Mouse (Mus musculus) common myeloid progenitor, adult 5-6 weeks (primary cell): ENCODE measurements at regions not wholly inside any gene's neighbourhood (a gene's known extent, or its start where the extent isn't known, plus 50 kb on each side); places are given as distances from the start of the nearest gene placed in this dataset.

ENCODE experiments used
- ATAC-seq: replicated peaks from 2 replicates; pipeline ENCODE4 v1.8.0; 2016; ENCODE audit warnings: low read depth, mild to moderate bottlenecking, moderate TSS enrichment, inconsistent platforms; ENCODE audit not compliant: poor library complexity, severe bottlenecking

DNA sequence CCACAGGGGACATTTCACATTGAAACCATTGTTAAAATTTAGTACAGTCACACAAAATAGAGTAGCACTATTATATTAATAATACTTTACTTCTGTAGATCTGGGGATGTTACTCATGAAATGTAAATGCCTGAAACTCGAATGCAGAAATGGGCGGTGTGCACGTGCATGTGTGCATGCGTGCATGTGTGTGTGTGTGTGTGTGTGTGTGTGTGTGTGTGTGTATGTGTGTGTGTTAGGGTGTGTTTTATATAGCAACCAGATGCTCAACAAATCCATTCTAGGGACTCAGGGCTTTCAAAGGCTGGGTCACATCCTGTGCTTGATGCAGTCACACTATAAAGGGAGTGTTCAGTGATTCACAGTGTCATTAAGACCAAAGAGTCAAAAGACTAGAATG is 301.7 kb downstream of the Med10 start:
- ATAC-seq = no peak

DNA sequence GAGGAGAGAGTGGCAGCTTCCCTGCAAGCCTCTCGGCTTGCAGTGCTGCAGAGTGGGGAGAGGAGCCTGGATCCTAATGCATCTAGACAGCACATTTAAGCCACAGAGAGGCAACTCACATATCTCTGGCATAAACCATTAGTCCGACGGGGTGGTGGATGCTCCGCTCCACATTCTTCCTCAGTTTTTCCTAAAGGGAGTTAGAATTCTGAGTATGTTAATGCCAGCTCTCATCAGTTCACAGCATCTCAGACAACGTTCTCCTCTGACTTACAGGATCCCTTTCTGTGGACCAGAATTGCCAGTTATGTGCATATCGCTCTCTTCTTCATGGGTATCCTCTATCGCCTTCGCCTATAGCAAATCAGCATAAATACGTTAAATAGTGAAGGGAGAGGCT is 313.4 kb downstream of the Med10 start:
- no peak for ATAC-seq

DNA sequence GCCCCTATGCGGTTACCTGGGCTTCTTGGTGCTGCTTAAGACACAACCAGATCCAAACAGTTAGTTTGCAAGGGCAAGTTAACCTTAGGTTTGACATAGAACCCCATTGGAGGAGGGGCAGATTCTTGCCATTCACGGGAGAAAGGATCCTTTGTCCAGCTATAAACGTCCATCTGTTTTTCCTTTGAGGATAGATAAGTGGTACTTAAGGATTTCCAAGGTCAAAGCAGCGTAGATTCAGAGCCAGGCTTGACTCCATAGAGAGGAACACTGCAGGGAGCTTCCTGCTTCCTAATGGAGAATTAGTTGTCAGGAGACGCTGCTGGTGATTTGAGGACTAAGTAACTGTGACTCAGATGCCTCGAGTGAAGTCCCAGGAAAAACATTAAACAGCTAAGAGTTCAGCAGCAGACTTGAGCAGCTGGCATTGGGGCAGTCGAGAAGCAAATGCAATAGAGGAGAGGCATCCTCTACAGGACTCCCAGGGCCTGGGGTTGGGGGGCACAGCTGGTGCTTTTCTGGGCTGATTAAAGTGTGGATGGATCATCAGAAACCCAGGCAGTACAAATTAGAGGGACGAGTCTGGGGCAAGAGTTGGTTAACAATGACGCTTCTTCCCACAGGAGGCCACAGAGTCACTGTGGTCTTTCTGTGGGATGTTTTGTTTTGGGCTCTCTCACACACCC is 322.8 kb downstream of the Med10 start:
- ATAC-seq = no peak

DNA sequence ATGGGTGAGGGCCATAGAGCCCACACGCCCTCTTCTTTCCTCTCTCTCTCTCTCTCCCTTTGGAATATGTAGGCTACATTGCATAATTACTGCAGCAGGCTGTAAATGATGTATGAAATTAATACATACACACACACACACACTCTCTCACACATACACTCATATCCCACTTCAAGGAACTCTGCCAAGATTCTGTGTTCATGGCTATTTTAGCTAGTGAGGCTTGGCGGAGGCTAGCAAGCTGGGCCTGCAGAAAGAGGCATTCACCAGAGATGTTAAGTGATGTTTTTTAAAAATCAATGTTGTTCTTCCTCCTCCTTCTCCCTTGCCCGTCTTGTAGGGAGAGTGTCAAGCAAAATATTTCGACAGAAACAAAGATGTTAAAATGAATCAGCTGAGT is 325.1 kb downstream of the Med10 start:
- ATAC-seq = no peak

DNA sequence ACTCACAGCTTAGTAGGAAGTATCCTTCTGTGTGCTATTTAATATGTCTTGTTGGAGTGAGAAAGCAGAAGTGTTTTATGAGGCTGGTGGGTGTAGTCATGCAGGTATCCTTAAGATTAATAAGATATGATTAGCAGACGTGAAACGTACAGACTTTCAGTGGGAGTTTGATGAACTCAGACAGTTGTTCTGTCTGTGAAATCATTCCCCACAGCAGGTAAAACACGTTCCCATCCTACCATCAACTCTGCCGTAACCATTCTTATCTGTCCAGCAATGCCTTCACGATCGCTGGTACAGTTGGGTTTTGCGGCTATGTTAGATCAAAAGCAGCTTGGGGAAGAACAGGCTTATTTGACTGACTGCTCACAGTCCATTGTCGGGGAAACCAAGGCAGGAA is 332.3 kb downstream of the Med10 start:
- no peak for ATAC-seq

DNA sequence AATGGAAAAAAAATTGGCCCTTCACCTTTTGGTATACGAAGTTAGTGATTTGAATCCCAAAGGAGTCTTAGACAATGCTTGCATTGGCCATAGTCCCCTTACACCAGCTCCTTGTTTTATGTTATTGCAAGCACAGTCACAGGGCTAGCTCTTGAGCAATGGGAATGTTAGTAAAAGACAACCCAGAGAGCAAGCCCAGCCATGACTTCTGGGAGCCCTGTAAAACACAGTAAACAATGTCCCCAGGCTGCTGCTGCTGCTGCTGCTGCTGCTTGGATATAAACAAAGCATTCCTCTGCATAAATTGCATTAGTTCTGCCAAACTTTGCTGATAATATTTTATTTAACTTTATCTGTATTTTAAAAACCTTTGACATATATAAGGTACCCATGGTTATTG is 334.0 kb downstream of the Med10 start:
- ATAC-seq = no peak

DNA sequence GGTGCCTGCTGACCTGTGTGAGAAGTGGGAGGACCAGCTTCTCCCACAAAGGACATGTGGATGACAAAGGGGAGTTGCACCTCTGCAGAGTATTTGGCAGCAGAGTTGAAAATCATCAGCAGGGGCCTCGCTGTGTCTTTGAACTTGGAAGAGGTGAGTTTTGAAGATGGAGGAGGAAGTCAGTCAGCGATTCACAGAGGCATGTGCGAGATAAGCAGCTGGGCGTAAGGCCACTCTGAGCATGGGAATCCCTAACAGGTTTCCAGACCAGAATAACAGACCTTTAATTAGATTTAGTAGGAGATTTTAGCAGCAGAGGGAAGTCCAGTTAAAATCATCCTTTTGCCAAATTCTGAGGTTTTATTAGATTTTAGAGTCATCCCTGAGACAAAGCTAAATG is 342.3 kb downstream of the Med10 start:
- ATAC-seq = no peak

DNA sequence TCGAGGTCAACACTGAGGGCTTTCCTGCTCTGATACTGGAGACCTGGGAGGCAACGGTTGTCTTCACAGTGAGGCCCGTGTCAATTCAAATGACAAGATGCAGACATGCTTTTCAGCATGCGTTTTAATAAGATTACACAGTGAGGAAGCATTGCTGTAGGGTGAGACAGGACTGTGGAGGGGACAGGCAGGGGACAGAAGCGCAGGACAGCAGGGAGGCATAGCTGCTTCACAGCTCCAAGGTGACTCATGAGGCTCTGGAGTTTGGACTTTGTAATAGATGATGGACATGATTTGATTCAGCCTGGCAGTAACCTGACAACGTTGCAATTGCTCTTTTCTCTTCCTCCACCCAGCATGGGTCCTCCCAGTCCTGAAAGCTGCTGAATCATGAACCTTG is 343.3 kb downstream of the Med10 start:
- ATAC-seq = no peak

DNA sequence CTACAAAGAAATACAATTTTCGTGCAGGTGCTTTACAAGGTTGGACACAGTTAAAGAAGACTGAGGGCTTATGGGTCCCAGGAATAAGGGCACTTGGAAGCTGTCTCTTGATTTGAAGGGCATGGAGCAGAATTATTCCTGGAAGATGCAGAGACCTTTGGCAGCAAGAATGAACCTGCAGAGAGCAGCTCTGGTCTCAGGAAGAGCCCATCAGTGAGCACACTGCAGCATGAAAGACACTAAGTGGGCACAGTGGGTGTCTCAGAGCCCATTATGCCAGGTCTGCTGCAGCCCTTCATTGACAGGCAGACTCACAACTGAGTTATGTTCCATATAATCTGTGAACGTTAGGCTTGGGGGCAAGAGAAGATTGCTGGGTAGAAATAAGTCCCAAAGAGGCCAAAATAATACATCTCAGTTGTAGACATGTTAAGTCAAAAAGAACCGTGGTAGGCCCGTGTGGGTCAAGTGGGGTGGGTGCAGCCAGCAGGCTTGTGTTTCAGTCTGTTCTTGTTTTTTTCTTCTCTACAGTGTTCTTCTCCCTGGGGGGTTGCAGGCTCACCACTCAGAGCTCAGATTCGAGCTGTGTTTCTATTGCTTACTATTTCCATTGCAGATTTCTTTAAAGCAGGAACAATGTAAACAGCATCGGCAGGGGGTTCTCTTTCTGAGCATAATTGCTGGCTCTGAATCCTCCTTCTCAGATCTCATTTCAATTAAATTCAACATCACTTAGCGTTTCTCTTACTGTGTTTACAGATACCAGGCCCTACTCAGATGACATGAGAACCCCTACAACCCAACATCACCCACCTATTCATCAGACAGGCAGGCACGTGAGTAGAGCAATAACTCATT is 347.1 kb downstream of the Med10 start:
- ATAC-seq = no peak

DNA sequence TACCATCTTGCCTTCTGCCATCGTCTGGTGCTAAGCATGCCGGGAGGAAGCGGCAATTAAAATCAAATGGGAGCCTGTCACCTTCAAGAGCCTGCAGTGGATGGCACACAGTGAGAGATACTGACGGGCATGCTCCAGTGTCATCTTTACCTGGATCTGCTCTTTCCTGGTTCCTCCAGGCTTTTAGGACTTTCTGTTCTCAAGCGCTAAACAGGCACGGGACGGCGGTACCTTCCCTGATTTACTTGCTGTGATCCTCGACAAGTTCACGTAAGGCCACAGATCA is 347.6 kb downstream of the Med10 start:
- no peak for ATAC-seq

DNA sequence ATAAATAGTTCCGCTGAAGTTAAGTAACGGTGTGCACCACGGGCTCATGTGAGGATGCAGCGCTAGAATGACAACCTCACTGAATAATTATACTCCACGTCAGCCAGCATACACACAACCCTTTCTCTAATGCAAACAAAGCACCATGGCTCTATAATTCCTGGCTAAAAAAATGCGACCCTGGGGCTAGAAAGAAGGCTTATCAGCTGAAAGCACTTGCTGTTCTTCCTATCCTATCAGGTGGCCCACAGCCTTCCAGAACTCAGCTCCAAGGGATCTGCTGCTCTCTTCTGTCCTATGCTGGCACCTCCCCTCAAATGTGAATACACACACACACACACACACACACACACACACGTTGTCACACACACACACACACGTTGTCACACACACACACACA is 350.9 kb downstream of the Med10 start:
- ATAC-seq = no peak

DNA sequence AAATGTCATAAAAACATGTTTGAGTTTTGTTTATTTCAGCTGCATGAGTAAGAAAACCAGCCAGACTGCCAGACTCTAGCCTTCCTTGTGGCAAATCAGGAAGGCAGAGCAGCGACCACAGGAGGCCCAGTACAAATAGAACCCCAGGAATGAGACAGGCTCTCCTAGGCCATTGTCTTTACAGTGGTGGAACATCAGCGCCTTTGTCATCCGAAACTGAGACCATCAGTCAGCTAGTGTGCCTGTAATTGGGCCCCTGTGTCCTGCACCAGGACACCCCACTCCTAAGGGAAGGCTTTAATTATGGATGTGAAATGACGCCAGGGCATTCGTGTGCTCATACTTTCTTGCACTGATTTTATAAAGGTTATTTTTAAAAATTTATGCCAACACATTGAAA is 353.4 kb downstream of the Med10 start:
- ATAC-seq = no peak

DNA sequence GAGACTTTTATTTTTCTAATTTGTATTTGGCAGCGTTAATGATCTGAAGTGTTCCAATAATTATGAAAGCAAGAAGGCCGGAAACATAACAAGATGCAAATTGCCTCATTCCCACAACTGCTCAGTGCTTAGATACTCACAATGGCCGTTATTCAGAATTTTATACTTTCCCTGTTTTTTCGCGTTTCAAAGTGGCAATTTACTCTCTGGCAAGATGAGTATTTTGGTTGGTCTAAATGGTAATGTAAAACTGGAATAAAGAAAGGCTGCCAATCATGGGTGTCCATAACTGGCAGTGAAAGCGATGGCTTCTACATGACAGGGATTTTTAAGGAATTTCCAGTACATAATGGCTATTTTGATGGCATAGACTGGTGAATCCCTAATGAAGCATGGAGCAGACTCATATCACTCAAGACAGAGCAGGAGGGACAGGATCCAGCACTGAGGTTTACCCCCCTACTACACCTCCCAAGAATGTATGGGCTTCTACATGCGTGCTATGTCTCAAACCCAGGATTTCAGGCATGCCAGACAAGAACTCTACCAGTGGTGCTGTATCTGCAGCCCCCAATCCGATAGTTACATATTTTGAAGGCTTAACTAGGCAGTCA is 354.9 kb downstream of the Med10 start:
- ATAC-seq = no peak

DNA sequence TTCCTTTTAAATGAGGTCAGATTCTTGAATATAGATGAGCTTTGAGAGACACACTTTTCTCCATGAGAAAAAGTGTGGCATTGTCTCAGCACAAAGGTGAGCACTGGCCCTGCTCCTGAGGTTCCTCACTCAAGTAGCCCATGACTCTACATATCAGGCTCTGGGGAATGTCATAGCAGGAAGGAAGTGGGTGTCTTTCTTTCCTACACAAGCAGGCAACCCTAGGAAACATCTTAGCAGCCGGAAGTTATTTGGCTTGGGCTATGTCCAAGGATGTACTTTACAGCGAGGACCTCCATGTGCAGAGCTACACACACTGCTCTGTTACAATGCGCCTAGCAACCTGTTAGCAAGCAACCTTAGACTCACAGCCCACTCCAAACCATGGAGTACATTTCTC is 356.9 kb downstream of the Med10 start:
- ATAC-seq = no peak

DNA sequence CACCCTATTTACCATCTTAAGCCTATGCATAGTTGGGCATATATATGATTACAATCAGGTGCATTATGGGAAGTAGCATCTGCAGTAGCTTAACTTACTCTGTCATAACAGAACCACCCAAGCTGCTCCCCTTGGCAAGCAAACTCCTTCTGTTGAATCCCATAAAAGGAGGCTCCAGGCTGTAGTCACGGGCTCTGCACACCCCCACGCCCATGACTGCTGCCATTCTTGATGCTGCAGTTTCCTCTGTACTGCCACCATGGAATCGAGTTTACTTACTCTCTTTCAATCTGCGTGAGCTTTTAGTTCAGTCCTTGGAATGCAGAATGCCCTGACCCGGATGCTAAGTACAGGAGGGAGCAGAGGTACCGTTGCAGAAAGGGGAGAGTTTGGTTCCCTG is 357.4 kb downstream of the Med10 start:
- no peak for ATAC-seq

DNA sequence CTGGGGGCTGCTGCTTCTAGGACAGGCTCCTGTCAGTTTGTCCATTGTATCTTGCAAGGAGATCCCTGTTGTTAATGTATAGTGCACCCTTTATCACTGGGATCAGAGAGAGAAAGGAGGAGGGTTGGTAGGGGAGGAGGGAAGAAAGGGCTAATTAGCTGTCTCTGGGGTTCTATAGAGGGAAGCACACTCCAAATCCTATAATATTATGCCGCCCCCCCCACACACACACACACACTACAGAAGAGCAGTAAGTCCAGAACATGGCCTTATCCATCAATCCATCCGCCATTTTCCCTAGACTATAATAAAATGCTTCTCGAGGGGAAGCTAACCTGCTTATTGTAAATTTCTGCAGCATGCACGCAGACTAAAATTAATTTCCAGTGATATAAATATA is 359.9 kb downstream of the Med10 start:
- ATAC-seq = no peak

DNA sequence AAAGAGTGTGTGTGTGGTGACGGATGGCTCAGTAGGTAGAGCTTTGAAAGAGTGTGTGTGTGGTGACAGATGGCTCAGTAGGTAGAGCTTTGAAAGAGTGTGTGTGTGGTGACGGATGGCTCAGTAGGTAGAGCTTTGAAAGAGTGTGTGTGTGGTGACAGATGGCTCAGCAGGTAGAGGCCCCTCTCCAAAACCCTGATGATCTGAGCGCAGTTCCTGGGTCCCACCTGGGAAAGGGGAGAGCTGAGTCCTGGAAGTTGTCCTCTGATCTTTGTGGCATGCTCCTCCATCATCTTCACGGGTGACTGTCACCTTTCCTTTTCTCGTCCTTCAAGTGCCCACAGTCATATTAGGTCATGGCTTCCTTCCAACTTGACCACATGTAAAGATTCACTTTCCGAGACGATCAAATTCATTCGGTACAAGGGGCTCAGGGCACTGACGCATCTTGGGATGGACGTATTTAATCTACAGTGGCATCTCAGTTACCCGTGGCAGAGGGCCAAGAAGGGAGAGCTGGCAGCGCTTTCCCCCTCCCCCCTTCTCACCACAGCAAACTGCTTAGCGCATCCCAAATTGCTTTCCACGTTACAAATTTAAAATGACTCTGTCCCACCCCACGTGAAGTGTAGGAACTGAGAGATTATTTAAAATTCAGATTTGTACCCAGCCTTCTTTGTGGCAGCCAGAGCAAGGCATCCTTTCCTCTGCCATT is 363.5 kb downstream of the Med10 start:
- ATAC-seq = no peak

DNA sequence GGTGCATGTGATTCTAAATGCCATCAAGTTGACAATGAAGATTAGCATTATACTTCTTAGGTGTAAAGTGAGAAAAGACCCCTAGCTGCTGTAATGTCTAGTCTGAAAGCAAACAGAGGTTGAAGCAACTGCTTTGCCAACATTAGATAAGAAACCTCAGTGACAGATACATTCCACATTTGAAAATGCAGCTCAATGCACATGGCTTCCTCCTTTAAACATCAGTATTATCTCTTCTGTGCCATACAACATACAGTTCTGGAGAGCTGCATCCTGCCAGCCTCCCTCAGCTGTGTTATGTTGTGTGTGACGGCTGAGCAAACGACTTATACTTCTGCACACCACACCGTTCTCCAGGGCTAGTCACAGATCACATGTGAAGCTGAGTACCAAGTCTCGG is 365.6 kb downstream of the Med10 start:
- ATAC-seq = no peak

DNA sequence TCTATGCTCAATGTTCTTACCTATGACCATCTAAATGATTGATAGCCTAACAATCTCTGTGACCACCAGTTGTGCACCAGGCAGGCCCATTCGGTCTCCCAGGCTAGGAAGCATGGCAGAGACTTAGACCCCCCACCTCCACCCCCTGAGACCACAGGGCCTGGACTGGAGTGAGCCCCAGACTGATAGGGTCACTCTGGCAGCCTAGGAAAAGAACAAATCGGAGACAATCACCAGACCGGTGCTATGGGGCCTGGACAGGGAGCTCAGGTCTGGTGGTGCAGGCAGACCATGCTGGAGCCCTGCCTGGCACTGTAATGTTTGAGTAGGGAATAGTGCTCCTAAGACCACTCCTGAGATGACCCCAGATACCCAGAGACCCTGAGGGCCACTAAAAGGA is 366.7 kb downstream of the Med10 start:
- ATAC-seq = no peak

DNA sequence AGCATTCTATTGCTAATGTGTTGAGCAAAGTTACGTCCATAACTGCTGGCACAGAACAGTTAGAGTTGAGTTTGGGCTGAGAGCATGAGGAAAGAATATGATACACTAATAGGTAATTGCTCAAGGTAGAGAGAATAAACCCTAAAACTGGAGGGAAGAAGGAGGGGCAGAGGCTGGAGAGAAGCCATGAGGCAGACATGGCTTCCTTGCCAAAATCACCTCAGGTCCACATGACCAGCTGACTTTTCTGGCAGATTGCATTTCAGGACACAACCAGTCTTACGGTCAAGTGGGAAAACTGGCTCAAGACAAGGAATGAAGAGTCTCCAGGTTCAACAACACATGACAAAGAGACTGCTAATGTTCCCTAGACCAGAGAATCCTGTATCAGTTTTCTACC is 374.9 kb downstream of the Med10 start:
- no peak for ATAC-seq

DNA sequence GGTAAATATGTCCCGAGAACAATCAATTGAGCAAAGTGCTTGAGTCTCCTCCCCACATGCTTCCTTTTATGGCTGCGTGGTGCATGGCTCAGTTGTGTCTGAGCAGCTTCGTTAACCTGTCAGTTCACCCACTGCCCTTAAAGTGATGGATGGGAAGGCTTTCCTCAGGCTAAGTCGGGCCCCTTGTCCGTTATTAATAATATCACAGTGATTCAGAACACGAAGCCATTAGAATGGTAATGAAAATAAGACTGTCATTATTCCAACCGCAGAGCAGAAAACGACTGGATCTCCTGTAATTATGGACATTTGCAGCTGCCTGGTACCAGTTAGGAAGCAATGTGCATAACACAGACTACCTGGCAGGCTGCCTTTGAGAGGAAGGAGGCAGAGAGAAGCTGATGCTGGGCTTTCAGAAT is 375.9 kb downstream of the Med10 start:
- ATAC-seq = no peak
